Mouse (Mus musculus) cortical plate, adult 2 months (tissue): ENCODE data around the gene Jun. TPM values are rescaled to one million over a fixed set of nuclear protein-coding genes. Genes with fewer than 3 reads are reported as not detected.

Source experiments
- H3K27ac ChIP-seq: fragments of 200-500 bp; 2 replicates; pipeline ENCODE4 v1.5.1; 2012; ENCODE audit warnings: low read length, control low read depth, inconsistent platforms; ENCODE audit not compliant: insufficient read depth
- H3K4me1 ChIP-seq: fragments of 200-500 bp; 2 replicates; pipeline ENCODE4 v1.6.1; 2011; ENCODE audit warnings: low read length; ENCODE audit not compliant: control insufficient read depth, insufficient read depth
- H3K4me3 ChIP-seq: fragments of 200-500 bp; 2 replicates; pipeline ENCODE4 v1.5.1; 2011; ENCODE audit warnings: mild to moderate bottlenecking, low read length, control low read depth; ENCODE audit not compliant: insufficient read depth
- CTCF ChIP-seq: fragments of 200-500 bp; IDR thresholded peaks from 2 replicates; pipeline ENCODE4 v1.5.1; 2011; ENCODE audit warnings: mild to moderate bottlenecking, control low read depth, low read length; ENCODE audit not compliant: insufficient read depth; ENCODE audit errors: extremely low read depth
- POLR2A ChIP-seq: fragments of 200-500 bp; IDR thresholded peaks from 2 replicates; pipeline ENCODE4 v1.6.1; 2011; ENCODE audit warnings: mild to moderate bottlenecking, low read length, control low read depth; ENCODE audit not compliant: insufficient read depth; ENCODE audit errors: extremely low read depth
- polyA plus RNA-seq: library from polyadenylated mRNA; depleted of rRNA; stranded (reverse); fragments of >200 nt; gene quantifications from 2 replicates; pipeline ENCODE4 v1.2.3, GENCODE M21; 2012

Jun gene
- polyA plus RNA-seq, 1 experiment, result 32.5 TPM

DNA sequence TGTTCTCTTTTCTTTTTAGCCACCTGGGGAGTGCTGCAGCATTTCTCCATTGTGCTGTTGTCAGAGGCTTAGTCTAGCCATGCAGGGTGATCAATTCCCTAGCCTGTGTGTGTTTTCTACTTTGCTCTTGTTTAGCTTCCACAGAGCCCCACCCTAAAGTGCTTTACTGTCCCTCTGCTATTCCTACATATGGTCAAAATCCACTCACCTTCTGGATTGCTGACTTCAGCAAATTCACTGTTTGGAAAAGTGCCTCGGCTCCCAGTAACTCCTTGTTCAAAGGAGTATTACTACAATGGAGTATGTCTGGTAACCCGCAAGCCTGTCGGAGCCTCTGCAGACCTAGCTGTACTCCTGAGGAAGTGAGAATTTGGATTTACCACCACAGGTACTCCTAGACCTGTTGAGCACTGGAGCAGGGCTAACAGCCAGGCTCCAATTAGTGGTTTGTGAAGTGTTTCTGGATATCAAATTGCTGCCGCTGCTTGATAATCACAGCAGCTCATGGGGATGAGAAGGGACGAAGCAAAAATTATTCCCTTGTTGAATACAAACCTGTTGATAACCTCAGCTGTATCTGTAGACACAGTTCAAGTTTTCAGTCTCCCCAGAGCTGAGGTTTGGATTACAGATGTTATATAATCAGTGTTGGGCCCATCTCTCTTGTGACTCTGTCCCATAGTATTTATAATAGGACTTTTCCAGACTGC lies 3.8 kb downstream of the Jun start:
- H3K27ac ChIP-seq, result no peak overlapping the region
- no peak overlapping the region for H3K4me3 ChIP-seq
- H3K4me1 ChIP-seq, result no peaks in the 10 kb centered on the region
- TF ChIP-seq POLR2A (no peak), CTCF (no peak)

DNA sequence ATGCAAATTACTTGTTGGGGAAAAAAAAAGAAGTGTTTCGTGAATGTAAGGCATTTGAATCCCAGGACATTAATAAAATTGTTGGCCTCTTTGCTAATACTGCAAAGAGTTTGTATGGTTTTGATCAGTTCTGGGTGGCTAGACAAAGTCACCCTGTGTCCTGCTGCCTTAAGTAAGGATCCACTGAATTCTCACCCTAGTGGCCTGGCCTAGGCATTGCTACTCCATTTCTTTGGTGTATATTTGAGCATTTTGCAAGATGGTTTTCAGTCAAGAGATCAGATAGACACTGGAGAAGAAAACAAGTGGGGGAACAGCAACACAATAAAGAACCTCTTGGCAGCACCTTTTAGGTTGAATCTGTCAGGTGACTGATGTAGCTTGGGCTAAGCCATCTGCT lies 6.9 kb downstream of the Jun start:
- Histone ChIP-seq H3K4me1 (no peaks in the 10 kb centered on the region), H3K4me3 (no peak overlapping the region), H3K27ac (no peak overlapping the region)
- TF ChIP-seq POLR2A (no peak), CTCF (peak; percentile 18; the same call in 1 of the 2 replicates)

DNA sequence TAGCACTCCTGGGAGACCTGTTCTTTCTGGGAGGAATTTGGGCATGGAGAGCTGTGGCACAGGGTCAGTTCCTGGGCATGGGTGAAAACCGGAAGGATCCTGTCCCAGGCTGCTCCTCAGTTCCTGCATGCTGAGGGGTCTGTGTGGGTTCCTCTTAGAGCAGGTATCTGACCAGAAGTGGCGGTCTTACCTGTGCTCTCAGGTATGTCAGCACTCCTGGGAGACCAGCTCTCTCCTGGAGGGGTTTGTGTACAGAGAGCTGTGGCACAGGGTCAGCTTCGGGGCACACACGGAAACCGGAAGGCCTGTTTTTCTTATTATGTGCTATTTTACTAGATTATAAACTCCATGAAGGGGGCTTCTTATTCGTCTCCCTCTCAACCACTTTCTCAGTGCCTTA lies 7.3 kb downstream of the Jun start:
- no peak overlapping the region for H3K4me3 ChIP-seq
- TF ChIP-seq CTCF (no peak), POLR2A (no peak)
- H3K4me1 ChIP-seq, result no peaks in the 10 kb centered on the region
- no peak overlapping the region for H3K27ac ChIP-seq

DNA sequence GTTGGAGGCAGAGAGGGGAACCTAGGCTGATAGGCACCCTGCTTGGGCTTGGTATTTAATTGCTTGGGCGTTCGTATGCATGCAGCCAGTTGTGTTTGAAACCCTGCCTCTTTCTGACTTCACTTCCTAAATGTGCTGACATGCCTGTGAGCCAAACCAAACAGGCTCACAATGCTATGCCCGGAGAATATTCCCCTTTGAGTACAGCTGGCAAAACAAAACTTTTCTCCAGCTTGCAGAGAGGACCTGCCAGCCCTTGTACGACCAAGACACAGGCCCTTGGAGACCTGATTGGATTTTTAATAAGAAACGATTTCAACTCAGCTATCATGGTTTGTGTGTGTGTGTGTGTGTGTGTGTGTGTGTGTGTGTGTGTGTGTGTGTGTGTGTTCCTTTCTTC lies 14.0 kb downstream of the Jun start:
- H3K4me1 ChIP-seq, result no peaks in the 10 kb centered on the region
- H3K27ac ChIP-seq, result no peak overlapping the region
- no peak for TF ChIP-seq CTCF
- no peak for TF ChIP-seq POLR2A

DNA sequence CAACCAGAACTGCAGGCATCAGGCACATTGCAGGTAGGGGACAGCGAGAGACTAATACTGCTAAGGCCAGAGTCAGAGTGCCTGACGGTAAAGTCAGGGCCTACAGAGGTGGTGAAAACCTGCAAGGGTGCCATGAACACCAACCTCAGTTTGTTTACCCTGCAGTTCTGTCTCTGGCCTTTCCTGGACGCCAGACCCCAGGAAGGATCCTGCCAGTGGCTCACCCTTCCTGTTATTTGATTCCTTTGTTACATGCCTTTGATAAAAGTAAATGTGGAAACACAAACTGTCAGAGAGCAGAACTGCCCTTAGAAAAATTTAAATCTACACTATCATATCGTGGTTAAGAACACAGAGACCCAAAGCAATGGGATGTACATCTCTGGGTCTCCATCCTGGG lies 20.9 kb downstream of the Jun start:
- TF ChIP-seq POLR2A (no peak), CTCF (no peak)
- Histone ChIP-seq H3K4me1 (no peaks in the 10 kb centered on the region), H3K27ac (no peak overlapping the region), H3K4me3 (no peak overlapping the region)

More for the DNA sequence above, 14.0 kb downstream of the Jun start:
- no peak overlapping the region for H3K4me3 ChIP-seq

DNA sequence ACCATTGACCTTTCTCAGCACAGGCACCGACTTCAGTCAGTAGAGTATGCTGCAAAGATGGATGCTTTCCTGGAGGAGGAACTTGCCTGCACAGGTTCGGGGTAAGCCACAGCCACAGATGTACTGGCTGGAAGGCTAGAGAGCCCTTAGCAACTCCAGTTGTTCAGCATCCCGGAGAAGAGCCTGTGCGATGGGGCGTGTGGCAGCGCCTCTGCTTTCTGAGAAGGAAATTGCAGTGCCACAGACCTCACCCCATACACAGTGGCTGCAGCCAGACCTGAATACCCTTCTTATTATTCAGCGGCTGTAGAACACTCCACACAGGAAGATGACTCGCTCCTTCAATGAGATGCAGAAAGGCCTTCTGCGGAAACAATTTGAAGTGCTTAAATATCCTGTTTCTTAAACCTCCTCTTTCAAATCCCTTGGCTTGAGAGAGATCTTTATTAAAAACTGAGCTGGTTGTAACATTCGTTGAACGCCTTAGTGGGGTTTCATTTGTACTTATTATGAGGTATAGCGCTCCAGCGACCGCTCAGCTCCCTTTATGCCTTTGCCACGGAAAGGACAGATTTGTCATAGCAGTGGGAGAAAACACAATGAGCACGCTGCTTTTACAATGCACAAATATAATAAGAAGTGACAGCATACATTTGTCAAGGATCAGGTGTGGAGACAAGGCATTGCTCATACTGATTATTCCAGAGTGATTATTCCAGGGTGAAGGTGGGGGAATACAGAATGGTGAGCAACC lies 26.0 kb downstream of the Jun start:
- H3K27ac ChIP-seq, result no peak overlapping the region
- TF ChIP-seq POLR2A (no peak), CTCF (no peak)
- H3K4me1 ChIP-seq, result no peaks in the 10 kb centered on the region
- no peak overlapping the region for H3K4me3 ChIP-seq

DNA sequence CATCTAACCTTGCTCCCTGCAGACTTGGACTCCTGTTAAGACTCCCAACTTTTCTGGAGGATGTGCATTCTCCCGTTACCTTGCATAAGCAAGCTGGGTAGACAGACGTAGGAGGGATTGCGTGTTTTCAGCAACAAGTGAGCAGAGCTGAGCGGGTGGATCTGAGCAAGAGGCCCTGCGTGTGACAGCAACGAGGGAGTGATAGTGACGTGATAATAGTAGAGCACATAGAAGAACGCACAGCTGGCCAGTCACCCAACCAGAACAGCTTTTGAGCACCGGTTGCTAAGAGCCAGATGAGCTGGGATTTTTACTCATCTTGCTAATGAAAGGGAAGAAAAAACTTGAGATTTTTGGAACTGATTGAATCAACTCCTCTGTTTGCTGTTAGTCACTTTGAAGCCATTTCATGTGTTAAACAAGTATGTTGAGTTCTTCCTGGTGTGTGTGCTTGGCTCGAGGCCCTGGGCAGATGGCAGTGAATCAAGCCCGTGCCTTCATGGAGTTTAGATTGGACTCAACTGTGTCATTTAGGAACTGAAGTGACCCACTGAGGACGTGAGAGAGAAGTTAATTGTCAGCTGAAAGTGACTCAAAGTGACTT lies 28.6 kb downstream of the Jun start:
- TF ChIP-seq POLR2A, result no peak
- TF ChIP-seq CTCF, result no peak
- Histone ChIP-seq H3K4me1 (no peaks in the 10 kb centered on the region), H3K27ac (no peak overlapping the region), H3K4me3 (no peak overlapping the region)

DNA sequence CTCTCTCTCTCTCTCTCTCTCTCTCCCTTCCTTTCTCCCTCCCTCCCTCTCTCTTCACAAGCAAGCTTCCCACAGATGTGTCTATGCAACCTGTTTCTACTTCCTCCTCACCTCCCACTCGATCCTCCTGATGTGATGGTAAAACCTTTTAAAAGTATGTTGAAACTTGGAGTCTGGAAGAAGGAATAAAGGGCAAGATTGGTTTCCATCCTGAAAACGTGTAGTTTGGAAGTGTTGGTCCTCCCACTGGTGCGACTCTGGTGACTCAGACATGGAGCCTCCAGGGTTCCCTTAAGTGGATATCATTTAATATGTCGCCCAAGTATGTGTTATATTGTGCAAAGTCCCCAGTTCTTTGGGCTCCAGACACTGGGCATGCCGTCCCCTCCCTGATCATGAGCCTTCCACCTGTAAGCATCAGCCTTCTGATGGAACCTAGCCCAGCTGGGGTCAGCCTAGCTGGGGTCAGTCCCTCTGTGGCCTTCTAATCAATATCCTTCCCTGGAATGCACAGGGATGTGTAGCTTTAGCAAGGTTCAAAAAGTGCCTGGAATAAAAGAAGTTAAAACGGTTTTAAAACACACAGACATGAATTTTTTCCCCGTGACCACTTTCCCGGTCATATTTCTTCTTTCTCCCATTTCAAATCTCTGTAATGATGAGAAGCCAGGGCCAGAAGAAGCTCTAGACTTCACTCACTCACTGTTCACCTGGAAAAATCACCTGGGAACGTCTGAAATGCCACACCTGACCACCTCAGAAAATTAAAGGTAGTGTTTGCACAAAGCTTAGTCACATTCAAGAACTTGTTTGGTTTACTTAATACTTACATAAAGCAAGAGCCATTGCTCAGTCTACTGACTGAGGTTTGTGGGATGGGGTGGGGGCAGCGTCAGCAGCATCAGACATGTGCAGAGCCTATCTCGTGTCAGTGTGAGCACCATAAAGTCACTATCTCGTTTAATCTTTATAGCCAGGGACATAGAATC lies 30.1 kb downstream of the Jun start:
- Histone ChIP-seq H3K27ac (no peak overlapping the region), H3K4me1 (no peaks in the 10 kb centered on the region), H3K4me3 (no peak overlapping the region)
- TF ChIP-seq CTCF, result no peak
- no peak for TF ChIP-seq POLR2A

DNA sequence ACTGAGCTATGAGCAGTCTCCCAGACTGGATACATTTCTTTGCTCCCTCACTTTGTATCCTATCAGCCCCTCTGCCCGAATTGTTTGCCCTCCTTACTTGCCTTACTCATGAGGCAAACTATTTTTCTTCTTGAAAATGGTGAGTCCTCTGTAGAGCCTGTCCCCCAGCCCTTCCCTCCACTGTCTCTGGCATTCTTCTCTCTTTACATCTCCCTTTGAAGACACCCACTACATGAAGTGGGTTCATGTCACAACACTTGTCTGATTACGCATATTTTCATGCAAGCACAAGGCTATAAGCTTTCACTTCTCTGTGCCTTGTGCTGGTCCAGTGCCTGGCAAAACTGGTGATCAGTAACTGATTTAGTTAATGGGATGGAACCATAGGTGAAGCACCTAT lies 31.8 kb downstream of the Jun start:
- Histone ChIP-seq H3K4me1 (no peaks in the 10 kb centered on the region), H3K27ac (no peak overlapping the region), H3K4me3 (no peak overlapping the region)
- no peak for TF ChIP-seq POLR2A
- no peak for TF ChIP-seq CTCF
